Mouse (Mus musculus): Measurements from ENCODE around the gene Bpi.

DNA sequence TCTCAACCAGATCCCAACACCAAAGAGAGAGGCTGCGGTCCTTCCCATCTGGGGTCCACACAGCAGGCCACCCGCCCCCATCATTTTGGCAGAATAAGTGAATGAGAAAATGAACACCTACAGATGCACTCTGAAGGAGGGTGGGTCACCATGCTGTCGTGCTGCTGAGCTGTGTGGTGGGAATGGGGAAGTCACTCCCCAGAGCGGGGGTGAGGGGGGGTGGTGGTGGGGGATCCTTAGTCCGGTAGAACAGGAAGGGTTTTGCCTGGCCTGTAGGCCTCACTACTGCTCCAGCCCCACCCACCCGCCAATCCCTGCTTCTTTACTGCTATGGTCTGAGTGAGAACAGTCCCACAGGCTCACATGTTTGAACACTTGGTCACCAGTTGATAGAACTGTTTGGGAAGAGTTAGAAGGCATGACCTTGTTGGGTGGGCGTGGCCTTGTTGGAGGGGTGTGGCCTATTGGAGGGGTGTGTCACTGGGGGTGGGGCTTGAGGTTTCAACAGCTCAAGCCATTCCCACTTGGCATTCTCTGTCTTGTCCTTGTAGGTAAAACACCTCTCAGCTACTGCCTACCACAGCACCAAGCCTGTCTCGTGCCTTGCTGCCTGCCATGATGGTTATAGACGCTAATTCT, 36.3 kb upstream of the Bpi start:
- no peak for TF ChIP-seq USF1 (IDR thresholded peaks at IDR 0.05; ENCODE audit: low read depth)
- no peak for TF ChIP-seq POLR2A (IDR thresholded peaks at IDR 0.05; ENCODE audit: insufficient read length, low read depth)
- no peak for TF ChIP-seq TCF3 (IDR thresholded peaks at IDR 0.05; ENCODE audit: insufficient read length, low read depth)
- no peak for TF ChIP-seq MYOD1 (IDR thresholded peaks at IDR 0.05; ENCODE audit: control insufficient read depth in 1 of 3, insufficient read length in 2 of 3, low read depth in 2 of 3)
